Mouse (Mus musculus) intestine, postnatal 0 days (tissue): ENCODE data around the gene Cd180. TPM values are rescaled to one million over a fixed set of nuclear protein-coding genes. Genes with fewer than 3 reads are reported as not detected.

Source experiments
- ATAC-seq: fragments of 200-750 bp; cut with Nextera tagmentation; 2 replicates; pipeline ENCODE4 v1.8.0; 2017; ENCODE audit warnings: mild to moderate bottlenecking, moderate TSS enrichment, moderate library complexity
- H3K27ac ChIP-seq: fragments of 300-500 bp; sonication (generic); 2 replicates; pipeline ENCODE4 v1.5.1; 2014; ENCODE audit warnings: mild to moderate bottlenecking, low read depth, low read length, moderate library complexity
- H3K27me3 ChIP-seq: fragments of 300-500 bp; sonication (generic); replicated peaks from 2 replicates; pipeline ENCODE4 v1.6.1; 2014; ENCODE audit warnings: low read length, mixed read lengths; ENCODE audit not compliant: control insufficient read depth, insufficient read depth
- H3K36me3 ChIP-seq: fragments of 300-500 bp; sonication (generic); 2 replicates; pipeline ENCODE4 v1.6.1; 2014; ENCODE audit warnings: mild to moderate bottlenecking, moderate library complexity; ENCODE audit not compliant: control insufficient read depth, insufficient read depth
- H3K4me1 ChIP-seq: fragments of 300-500 bp; sonication (generic); replicated peaks from 2 replicates; pipeline ENCODE4 v1.6.1; 2014; ENCODE audit warnings: antibody characterized with exemption, low read length, mixed read lengths; ENCODE audit not compliant: control insufficient read depth, insufficient read depth
- H3K4me2 ChIP-seq: fragments of 300-500 bp; sonication (generic); replicated peaks from 2 replicates; pipeline ENCODE4 v1.6.1; 2014; ENCODE audit warnings: low read depth, mild to moderate bottlenecking, moderate library complexity
- H3K4me3 ChIP-seq: fragments of 300-500 bp; sonication (generic); 2 replicates; pipeline ENCODE4 v1.5.1; 2014; ENCODE audit warnings: low read depth, low read length
- H3K9ac ChIP-seq: fragments of 300-500 bp; sonication (generic); 2 replicates; pipeline ENCODE4 v1.6.1; 2014; ENCODE audit warnings: mild to moderate bottlenecking, low read depth, low read length
- H3K9me3 ChIP-seq: fragments of 300-500 bp; sonication (generic); 2 replicates; pipeline ENCODE4 v1.6.1; 2016; ENCODE audit warnings: mixed run types; ENCODE audit not compliant: control insufficient read depth
- CTCF ChIP-seq: sonication (generic); IDR thresholded peaks from 2 replicates; pipeline ENCODE4 v1.5.1; 2016; ENCODE audit warnings: low read depth, mild to moderate bottlenecking, control low read depth, antibody characterized with exemption, moderate library complexity
- WGBS: fragments of 180-500 bp; shearing (Covaris S2); extraction: QIAGEN DNeasy Blood & Tissue Kit; methylation state at CpG from one replicate; pipeline ENCODE4 v1.1.7; 2014; 5-methylcytosine and 5-hydroxymethylcytosine counted together
- polyA plus RNA-seq: library from polyadenylated mRNA; unstranded; fragments of >200 nt; fragmentation: Nextera tagmentation; extraction: Ambion mirVana; gene quantifications from 2 replicates; pipeline ENCODE4 v1.2.1, GENCODE M21; 2015

The Cd180 gene
- polyA plus RNA-seq, 1 experiment from 2014 or later, result 0.31 TPM

GRCm38 (mm10) chr13:102666233-102666614 is 27.1 kb upstream of the Cd180 start:
- H3K9me3 ChIP-seq, result no peaks in the 10 kb centered on the region
- H3K27me3 ChIP-seq, result no peaks in the 10 kb centered on the region
- no peak overlapping the region for H3K4me2 ChIP-seq
- no peak overlapping the region for H3K9ac ChIP-seq
- 80% methylated on average over 12 of the region's 12 CpGs for WGBS
- no peak for TF ChIP-seq CTCF
- ATAC-seq, result no peak
- H3K27ac ChIP-seq, result no peak overlapping the region
- no peaks in the 10 kb centered on the region for H3K36me3 ChIP-seq
- no peak overlapping the region for H3K4me3 ChIP-seq
- no peaks in the 10 kb centered on the region for H3K4me1 ChIP-seq

GRCm38 (mm10) chr13:102666731-102667130 is 26.6 kb upstream of the Cd180 start:
- 71% methylated on average over 4 of the region's 4 CpGs for WGBS
- no peaks in the 10 kb centered on the region for H3K36me3 ChIP-seq
- no peak overlapping the region for H3K4me3 ChIP-seq
- H3K27ac ChIP-seq, result no peak overlapping the region
- H3K4me1 ChIP-seq, result no peaks in the 10 kb centered on the region
- TF ChIP-seq CTCF, result no peak
- no peaks in the 10 kb centered on the region for H3K27me3 ChIP-seq
- no peak for ATAC-seq
- no peak overlapping the region for H3K9ac ChIP-seq
- H3K9me3 ChIP-seq, result no peaks in the 10 kb centered on the region
- no peak overlapping the region for H3K4me2 ChIP-seq

- no peak for TF ChIP-seq CTCF
- no peaks in the 10 kb centered on the region for H3K27me3 ChIP-seq
- H3K36me3 ChIP-seq, result no peaks in the 10 kb centered on the region
- H3K4me1 ChIP-seq, result no peaks in the 10 kb centered on the region
- H3K9me3 ChIP-seq, result no peaks in the 10 kb centered on the region
- WGBS, result 93% methylated on average over 4 of the region's 4 CpGs
- H3K4me2 ChIP-seq, result no peak overlapping the region
- H3K27ac ChIP-seq, result no peak overlapping the region
- H3K9ac ChIP-seq, result no peak overlapping the region
- no peak overlapping the region for H3K4me3 ChIP-seq
- ATAC-seq, result no peak
These were observed 26.0 kb upstream of the Cd180 start for GRCm38 (mm10) chr13:102667401-102667800.

GRCm38 (mm10) chr13:102667842-102668241 is 25.5 kb upstream of the Cd180 start:
- H3K27me3 ChIP-seq, result no peaks in the 10 kb centered on the region
- H3K4me2 ChIP-seq, result no peak overlapping the region
- H3K4me1 ChIP-seq, result no peaks in the 10 kb centered on the region
- H3K27ac ChIP-seq, result no peak overlapping the region
- H3K36me3 ChIP-seq, result no peaks in the 10 kb centered on the region
- H3K4me3 ChIP-seq, result no peak overlapping the region
- ATAC-seq, result no peak
- no peak for TF ChIP-seq CTCF
- no peaks in the 10 kb centered on the region for H3K9me3 ChIP-seq
- H3K9ac ChIP-seq, result no peak overlapping the region
- WGBS, result 90% methylated on average over 9 of the region's 9 CpGs

- no peaks in the 10 kb centered on the region for H3K27me3 ChIP-seq
- TF ChIP-seq CTCF, result no peak
- no peak overlapping the region for H3K9ac ChIP-seq
- no peak overlapping the region for H3K4me2 ChIP-seq
- H3K9me3 ChIP-seq, result no peaks in the 10 kb centered on the region
- H3K4me3 ChIP-seq, result no peak overlapping the region
- no peaks in the 10 kb centered on the region for H3K4me1 ChIP-seq
- no peak for ATAC-seq
- 85% methylated on average over 6 of the region's 6 CpGs for WGBS
- H3K36me3 ChIP-seq, result no peaks in the 10 kb centered on the region
- no peak overlapping the region for H3K27ac ChIP-seq
These were observed 24.4 kb upstream of the Cd180 start for GRCm38 (mm10) chr13:102668933-102669332.

GRCm38 (mm10) chr13:102669522-102670256 is 23.7 kb upstream of the Cd180 start:
- Histone ChIP-seq H3K36me3 (no peaks in the 10 kb centered on the region), H3K9me3 (no peaks in the 10 kb centered on the region), H3K27ac (no peak overlapping the region), H3K27me3 (no peaks in the 10 kb centered on the region), H3K9ac (no peak overlapping the region), H3K4me2 (no peak overlapping the region), H3K4me3 (no peak overlapping the region), H3K4me1 (no peaks in the 10 kb centered on the region)
- no peak for ATAC-seq
- no peak for TF ChIP-seq CTCF
- WGBS, result 52% methylated on average over 14 of the region's 14 CpGs
